Mouse (Mus musculus) lung, postnatal 14 days (tissue): Measurements from ENCODE around the gene Dagla.

ENCODE experiments used
- DNase-seq: peaks from one replicate; pipeline ENCODE4 v3.0.0; 2021

Gene Dagla

GRCm38 (mm10) chr19:10304810-10305544 lies at the start of gene Dagla:
Gene Dagla (minus strand): TSS chr19:10304877.
- DNase-seq: peak; percentile 84

- DNase-seq: no peak
Measured at GRCm38 (mm10) chr19:10352218-10352617, 47.5 kb upstream of the Dagla start.

GRCm38 (mm10) chr19:10347628-10348273 lies 43.1 kb upstream of the Dagla start:
- DNase-seq: no peak

DNA sequence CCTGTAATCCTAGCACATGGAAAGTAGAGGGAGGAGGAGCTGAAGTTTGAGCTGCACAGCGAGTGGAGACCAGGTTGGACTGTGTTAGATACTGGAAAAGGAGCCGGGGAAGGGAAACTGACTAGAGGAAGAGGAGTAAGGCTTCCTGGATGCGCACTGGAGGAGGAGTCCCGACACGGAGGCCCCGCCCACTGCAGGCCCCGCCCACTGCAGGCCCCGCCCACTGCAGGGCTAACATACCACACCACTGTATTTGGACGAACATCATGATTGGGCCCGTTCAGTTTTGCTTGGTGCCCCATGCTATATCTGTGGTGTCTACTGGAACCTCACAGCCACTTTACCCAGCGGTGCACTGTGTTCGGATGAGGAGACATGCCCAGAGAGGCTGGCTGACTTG lies 41.0 kb upstream of the Dagla start:
- DNase-seq: no peak

DNA sequence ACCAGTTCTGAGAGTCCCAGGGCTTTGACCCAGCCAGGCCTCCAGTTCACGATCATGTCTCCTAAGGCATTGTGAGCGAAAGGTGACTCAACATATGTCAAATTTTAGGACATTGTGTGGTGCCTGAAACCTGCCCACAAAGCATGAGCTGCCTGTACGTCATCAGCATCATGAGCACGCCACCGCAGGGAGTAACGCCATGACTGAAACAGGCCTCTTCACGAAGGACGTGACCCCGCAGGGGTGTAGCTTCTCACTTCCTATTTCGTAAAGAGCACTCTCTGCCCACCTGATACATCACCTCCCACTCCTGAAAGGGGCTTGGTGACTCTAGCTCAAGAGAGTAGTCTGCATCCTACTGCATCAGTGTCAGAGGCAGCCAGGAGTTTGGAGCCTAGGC lies 39.2 kb upstream of the Dagla start:
- DNase-seq: no peak

GRCm38 (mm10) chr19:10341817-10342439 lies 37.3 kb upstream of the Dagla start:
- DNase-seq: peak; percentile 72

DNA sequence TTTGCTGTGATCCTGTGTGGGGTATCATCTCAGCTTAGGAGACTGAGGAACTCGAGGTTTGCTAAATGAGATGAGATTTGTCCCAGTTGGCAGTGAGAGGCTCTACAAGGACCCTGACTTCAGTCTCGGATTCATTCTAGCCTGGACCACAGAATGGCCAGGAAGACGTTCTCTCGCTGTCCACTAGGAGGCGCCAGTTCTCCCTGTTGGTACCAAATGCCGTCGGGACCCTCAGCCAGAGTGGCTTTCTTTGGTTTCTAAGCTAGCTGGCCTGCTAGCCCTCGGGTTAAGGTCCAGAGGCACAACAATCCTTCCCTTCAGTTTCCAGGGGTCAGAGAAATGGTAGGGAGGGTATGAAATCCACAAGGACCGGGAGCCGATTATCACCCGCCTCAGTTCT lies 36.5 kb upstream of the Dagla start:
- DNase-seq: peak; percentile 69

GRCm38 (mm10) chr19:10340661-10341060 lies 36.0 kb upstream of the Dagla start:
- no peak for DNase-seq

DNA sequence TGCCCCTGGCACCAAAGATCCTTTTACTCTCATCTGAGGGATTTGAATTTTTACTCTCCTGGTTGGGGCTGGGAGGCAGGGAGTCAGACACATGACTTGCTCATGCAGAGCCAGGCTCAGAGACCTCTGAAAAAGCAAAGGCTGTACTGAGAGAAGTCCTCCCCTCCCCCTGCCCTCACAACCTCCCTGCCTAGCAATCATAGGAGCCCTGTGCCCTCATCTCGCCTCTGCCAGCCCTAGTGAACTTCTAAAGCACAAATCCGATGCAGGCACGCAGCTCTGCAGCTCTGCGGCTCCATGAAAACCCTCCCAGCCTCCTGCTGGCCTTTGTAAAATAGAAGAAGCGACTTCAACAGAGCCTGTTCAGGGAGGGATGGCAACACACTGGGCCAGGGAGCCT lies 34.6 kb upstream of the Dagla start:
- DNase-seq: no peak

GRCm38 (mm10) chr19:10338724-10339123 lies 34.0 kb upstream of the Dagla start:
- no peak for DNase-seq

- DNase-seq: no peak
Measured at GRCm38 (mm10) chr19:10334467-10334866, 29.8 kb upstream of the Dagla start.

DNA sequence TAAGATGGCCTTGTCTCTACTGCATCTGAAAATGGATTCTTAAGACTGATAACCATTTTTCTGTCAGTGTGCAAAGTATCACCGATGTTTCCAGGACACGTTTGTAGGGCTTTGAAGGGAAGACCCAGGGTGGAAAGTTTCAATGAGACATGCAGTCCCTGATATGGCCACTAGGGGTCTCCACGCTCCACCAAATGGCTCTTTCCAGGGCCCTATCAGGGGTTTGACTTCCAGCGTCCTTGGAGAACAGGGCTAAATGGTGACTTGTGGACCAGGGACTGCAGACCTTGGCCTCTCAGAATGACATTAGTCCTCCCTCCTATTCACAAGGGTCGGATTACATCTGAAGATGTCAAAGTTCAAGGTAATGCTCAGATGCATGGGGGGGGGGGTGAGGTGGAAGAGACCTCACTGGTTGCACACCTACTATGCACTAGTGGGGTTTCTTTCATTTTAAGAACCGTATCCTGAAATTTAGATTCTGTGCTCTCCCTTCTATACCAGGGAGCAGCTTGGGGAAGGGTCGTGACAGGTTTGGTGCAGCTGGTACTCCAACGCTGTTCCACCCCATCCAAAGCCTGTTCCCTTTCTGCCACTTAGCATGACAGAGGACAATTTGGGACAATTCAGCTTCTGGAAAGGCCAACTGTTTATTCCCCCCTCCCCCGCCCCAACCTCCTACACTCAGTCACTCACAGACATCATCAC lies 29.0 kb upstream of the Dagla start:
- DNase-seq: peak; percentile 76

GRCm38 (mm10) chr19:10331706-10332105 lies 27.0 kb upstream of the Dagla start:
- DNase-seq: no peak

DNA sequence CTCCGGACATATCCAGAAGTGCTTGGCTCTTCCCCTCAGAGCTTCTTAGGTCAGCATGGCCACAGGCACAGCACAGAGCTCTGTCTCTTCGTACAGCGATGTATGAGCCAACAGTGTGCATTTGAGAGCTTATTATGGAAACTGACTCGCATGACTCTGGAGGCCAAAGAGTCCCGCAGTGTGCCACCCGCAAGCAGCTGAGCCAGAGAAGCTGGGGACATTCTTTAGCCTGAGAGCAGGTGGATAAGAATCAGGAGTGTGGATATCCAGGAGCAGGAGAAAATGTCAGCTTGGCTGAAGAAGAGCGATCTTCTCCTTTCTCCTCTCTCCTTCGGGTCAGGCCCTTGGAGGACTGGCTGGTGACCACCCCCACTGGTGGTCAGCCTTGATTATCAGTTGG lies 24.4 kb upstream of the Dagla start:
- no peak for DNase-seq

DNA sequence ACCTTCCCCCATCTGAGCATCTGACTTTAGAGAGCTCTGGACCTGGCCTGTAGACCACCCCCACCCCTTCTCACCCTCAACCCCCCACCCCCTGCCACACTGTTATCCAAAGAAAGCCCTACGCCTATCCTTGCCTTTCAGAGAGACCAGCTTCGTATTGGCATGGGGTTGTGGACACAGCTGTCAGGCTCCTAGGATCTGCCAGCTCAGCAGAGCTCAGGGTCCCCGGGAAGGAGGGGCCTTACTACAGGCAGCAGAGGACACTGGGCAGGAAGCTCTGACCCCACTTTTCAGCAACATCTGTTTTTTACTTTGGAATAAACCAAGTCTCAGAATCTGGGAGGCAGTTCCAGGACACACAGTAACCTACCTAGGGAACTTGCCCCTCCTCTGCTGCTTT lies 21.9 kb upstream of the Dagla start:
- DNase-seq: no peak

GRCm38 (mm10) chr19:10323860-10324259 lies 19.2 kb upstream of the Dagla start:
- DNase-seq: no peak

- peak; percentile 73 for DNase-seq
Measured at GRCm38 (mm10) chr19:10323362-10323837, 18.7 kb upstream of the Dagla start.

DNA sequence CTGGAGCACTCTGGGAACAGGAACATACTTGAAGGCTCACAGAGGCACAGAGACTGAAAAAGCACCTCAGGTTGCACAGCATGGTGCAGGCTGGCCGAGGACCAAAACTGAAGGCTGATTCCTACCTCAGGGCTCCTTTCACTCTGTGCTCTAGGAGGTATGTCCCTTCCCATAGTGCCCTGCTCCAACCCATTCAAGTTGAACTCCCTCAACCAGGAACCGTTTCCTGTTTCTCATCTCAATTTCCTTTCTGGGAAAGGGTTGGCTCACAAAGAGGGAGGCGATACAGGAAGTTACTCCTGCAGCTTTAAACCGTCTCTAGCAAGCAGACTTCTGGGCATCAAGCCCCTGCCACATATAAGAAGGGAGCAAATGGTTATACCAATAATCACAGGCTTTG lies 13.1 kb upstream of the Dagla start:
- no peak for DNase-seq

DNA sequence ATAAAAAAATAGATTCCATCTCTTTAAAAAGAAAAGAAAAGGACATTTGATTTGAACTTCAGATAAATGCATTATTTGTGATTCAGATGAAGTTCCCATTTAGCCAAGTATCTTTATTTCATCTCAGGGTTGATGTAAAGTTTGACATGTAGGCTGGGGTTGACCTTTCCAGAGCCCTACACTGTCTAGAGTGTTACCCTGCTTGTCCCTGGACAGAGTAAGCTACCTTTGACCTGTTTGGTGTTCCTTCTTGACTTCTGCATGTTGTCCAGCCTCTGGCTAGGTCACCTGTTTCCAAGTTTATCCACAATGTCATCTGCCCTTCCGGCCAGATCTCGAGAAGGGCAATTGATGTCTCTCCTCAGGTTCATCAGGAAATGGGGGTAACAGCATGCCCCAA lies 12.7 kb upstream of the Dagla start:
- DNase-seq: no peak

DNA sequence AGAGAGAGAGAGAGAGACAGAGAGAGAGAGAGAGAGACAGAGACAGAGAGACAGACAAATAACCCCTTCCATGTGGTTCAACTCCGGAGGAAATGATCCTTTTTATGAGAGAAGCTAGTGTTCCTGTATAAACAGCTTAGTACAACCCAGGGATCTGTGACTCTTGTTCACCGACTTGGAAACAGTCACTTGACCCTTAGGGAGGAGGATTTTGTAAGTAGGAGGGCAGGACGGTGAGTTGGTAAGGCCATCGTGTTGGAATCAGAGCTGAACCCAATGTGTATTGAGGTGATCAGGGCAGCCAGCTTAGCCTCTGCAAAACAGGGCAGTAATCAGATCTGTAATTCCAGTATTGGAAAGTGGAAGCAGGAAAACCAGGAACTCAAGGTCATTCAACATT lies 12.3 kb upstream of the Dagla start:
- no peak for DNase-seq

- no peak for DNase-seq
Measured at GRCm38 (mm10) chr19:10312072-10312471, 7.4 kb upstream of the Dagla start.

DNA sequence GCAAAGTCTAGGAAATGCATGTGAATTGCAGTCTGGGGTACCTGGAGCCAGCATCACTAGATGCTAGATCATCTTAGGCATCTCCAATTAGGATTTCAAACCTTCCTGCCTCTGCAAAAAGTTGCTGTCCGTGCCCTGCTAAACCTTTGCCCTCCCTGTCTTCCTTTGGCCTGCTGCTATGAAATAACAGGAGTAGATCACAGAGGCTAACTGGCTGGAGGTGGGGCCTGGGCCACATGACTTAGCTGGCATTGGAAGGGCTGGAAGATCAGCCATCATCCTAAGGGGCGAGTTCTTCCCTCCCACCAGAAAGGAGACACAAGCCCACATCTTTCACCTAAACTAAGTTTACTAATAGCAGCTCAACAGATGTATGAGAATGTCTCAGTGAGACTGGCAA lies 4.3 kb upstream of the Dagla start:
- no peak for DNase-seq

DNA sequence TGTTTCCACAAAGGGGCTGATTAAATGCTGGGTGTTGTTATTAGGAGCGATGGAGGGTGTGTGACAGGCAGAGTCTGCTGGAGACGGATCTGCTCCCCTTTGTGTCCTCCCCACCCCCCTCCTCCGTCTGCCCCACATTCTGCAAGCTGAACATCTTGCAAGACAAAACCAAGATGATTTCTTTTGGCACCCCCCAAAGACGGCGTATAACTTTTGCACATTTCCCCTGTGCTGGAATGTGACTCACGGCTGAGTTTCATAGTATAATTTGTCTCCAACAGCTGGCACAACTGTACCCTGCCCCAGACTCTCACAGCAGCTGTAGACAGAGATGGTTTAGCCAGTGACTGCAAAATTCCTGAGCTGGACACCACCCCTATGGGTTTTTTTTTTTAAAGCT lies 3.3 kb upstream of the Dagla start:
- DNase-seq: no peak

DNA sequence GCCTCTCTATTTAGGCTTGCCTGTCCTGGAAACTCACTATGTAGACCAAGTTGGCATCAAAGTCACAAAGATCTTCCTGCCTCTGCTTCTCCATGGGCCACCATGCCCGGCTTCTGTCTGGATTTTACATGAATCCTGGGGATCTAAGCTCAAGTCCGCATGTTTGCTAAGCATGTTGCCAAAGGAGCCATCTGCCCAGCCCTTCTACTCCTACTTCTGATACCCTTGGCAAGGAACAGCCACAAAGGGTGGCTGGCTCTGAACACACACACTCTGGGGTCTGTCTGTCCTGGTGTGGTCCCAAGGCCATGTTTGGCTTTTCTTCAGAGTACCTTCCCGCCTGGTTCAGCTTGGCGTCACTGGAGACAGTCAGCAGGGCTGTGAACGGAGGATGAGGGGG lies 2.7 kb upstream of the Dagla start:
- DNase-seq: no peak
